Mouse (Mus musculus): Measurements from ENCODE around the gene Ncor1.
"Not testable (repeated sequence)": the region's sequence is repeated elsewhere in the genome, so short reads cannot be mapped to it uniquely, and the experiment has no call there.

Gene Ncor1

DNA sequence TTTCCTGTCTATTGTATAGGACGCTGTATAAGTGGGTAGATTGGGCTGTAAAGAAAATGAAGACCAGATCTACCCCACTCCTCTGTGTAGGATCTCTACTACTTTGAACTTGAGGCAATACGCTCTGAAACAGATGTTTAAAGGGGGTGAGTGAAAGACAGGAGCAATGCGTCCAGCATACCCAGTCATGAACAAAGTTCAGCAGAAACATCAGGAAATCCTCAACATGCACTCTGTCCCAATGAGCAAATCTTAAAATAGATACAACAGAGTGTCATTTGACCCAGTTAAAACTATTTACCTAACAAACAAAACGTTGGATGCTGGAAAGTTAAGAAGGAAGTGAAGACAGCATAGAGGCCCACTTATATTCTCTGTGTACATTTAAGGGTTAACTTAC, 106.4 kb downstream of the Ncor1 start:
- no peak for DNase-seq

DNA sequence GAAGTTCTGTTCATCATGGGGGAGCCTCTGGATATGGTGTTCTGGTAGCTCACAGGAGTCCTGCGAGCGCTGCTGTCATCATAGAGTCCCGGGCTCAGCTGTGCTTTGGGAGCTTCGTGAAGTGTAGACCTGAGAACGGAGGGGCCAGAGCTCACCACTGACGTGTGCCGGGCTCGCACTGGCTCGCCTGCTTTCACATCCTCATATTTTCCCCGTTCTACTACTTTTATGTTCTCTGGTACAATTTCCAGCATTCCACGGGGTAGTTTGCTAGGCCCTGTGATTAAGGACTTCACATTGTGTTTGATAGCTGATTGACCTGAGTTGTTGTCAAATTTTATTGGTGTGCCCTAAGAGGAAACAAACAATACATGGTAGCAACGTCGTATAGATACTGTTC, 115.3 kb downstream of the Ncor1 start:
- no peak for DNase-seq

DNA sequence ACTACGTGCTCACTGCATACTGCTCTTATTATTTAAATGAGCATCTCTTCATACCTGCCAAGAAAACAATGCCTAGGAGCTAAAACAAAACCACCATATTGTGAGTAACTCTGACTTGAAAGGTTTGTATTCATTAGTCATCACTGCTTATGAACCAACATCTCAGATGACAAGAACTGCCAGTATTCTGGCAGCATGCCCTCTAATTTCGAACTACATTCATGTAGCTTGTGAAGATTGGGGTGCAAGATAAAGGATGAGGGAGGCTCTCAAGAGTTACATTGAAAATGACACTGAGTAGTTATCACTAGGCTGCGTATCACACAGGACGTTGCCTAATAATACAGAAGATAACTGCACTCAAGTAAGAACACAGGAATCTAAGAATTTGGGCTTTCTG, 126.1 kb downstream of the Ncor1 start:
- no peak for DNase-seq

DNA sequence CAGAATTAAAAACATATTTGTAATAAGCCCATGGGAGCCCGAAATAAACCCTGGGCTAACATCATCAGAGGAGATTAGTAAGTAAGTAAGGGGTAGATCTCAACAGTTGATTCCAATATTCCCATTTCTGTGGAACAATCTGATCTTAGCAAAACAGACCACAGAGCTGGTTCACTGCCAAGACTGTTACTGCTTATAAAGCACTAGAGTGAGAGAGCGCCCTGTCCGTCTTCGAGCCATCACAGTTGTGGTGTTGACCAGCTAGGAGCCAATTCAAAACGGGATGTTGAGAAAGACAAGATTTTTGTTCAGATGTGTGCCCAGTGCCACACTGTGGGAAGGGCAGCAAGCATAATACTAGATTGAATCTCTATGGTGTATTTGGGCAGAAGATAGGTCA, 127.2 kb downstream of the Ncor1 start:
- no peak for DNase-seq

GRCm38 (mm10) chr11:62323659-62324058, 134.7 kb downstream of the Ncor1 start:
- DNase-seq, result no peak

DNA sequence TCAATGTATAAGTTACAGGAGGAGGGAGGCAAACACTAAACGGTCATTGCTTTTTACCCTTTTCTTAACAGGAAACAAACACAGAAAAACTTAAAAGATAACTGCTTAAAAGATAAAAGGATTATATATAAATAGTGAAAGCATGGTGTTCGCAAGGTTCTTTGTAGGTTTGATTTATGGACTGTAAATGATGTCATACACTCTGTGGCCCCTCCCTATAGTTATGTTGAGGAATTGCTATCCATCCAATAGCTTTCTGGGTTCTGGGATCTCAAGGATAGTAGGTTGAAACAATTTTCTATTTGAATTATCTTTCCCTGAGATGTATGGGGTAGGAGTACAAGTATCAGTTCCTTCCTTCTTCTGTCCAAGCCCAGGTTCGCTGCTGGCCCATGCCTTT, 138.2 kb downstream of the Ncor1 start:
- no peak for DNase-seq

GRCm38 (mm10) chr11:62317746-62318145, 140.6 kb downstream of the Ncor1 start:
- DNase-seq, result no peak

DNA sequence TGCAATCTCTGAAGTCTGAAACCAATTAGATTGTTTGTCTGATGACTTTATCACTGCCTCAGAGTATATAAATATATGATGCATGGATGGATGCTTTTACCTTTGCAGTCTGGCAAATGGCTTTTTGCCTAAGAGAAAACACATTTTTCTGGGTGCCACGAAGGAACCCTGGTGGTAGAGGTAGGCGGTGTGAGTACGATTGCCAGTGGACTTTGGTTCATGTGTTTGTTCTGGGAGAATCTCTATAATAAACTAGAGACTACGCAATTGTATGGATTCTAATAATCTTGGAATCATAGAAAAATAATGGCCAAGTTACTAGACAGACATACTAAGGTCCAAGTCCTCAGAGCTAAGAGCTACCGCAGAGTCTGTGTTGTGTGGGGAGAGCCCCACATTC, 143.4 kb downstream of the Ncor1 start:
- no peak for DNase-seq

DNA sequence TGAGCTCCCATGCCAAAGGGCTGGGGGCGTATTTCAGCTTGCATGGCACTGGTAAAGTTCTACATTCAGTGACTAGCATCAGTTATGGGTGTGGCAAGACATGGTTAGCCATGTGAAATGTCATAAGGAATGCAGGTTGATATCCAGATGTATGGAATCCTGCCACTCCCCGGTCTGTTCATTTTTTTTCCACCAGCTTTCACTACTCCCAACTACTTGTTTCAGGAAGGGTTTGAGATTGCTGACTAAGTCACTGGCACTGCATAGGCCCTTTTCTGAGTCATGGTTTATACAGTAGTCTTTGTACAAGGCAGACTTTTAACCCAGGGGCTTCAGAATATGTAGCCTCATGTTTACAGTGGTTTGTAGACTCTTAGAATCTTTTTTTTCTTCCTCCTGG, 149.0 kb downstream of the Ncor1 start:
- no peak for DNase-seq

DNA sequence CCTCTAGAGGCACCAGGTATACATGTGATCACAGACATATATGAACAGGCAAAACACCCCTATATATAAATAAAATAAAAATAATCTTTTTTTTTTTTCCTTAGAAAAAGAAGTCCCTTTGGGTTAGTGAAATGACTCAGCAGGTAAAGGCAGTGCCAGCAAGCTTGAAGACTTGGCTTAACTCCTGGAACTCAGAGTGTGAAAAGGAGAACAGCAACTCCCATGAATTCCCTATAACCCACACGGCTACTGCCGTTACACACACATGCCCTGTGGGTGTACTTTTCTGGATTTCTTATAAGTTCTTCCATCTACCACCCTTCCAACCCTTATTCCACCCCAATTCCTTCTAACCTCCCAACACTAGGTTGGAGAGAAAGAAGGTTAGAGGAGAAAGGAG, 152.5 kb downstream of the Ncor1 start:
- no peak for DNase-seq

DNA sequence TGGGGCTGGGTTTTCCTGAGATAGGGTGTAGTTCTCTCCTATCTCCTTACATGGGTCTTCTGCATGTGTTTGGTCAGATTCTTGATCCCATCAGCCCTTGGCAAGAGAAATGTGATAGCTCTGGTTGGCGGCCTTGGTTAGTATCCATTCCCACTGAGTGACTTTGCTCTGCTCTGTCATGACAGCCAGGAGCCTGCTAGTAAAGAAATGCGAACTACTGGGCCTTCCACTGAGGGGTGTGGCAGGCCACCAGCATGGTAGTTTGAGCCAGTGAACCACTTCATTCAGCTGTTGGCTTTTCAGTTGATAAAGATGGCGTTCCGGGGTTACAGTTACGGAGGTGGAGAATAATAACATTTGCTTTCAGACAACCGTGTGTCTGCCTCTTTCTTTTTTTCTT, 159.5 kb downstream of the Ncor1 start:
- DNase-seq, result no peak

DNA sequence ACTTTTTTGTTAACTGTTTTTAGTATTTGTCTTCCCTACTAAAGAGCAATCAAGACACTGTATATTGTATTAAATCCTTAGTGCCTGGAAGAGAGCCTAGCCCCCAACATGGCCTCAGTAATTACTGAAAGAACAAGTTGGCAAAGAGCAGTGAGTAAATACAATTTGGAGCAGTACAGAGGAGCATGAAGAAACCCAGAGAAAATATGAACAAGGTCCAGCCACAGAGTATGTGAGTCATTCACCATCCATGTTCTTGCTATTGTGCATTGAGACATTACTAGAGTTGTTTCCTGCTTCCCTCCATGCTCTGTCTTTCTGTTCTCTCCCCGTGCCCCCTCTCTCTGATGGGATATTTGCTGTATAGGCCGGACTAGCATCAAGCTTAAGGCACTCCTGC, 164.2 kb downstream of the Ncor1 start:
- DNase-seq, result no peak

GRCm38 (mm10) chr11:62287700-62288099, 170.6 kb downstream of the Ncor1 start:
- no peak for DNase-seq

DNA sequence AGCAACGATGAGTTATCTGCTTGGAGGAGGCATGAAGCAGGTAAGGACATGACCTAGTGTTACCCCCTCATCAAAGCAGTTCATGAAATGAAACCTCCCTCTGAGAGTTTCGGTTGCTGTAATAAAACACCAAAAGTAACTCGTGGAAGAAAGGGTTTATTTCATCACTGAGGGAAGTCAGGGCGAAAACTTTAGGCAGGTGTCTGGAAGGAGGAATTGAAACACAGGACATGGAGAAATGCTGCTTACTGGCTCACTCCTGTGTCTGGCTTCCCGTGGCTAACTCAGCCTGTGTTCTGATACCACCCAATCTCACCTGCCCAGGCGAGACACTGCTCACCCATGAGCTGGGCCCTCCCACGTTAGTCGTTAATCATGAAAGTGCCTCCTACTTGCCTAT, 173.3 kb downstream of the Ncor1 start:
- no peak for DNase-seq

- DNase-seq, result not testable (repeated sequence)
Measured at GRCm38 (mm10) chr11:62284020-62284419, 174.3 kb downstream of the Ncor1 start.

DNA sequence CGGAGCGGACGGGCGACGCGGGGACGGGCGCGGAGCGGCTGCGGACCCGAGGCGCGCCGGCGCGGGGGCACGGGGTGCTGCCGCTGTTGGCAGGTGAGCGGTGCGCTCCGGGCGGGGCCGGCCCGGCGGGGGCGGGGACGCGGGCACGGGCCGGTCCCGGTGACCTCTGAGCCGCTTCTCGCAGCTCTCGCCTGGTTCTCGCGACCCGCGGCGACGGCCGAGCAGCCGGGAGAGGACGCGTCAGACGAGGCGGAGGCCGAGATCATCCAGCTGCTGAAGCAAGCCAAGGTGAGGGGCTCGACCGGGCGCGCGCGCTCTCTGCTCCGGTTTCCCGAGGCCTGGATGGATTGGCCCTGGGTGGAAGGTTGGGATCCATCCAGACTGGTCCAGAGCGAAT, 176.7 kb downstream of the Ncor1 start:
- peak in 1 of 2 experiments; percentile 83 for DNase-seq

DNA sequence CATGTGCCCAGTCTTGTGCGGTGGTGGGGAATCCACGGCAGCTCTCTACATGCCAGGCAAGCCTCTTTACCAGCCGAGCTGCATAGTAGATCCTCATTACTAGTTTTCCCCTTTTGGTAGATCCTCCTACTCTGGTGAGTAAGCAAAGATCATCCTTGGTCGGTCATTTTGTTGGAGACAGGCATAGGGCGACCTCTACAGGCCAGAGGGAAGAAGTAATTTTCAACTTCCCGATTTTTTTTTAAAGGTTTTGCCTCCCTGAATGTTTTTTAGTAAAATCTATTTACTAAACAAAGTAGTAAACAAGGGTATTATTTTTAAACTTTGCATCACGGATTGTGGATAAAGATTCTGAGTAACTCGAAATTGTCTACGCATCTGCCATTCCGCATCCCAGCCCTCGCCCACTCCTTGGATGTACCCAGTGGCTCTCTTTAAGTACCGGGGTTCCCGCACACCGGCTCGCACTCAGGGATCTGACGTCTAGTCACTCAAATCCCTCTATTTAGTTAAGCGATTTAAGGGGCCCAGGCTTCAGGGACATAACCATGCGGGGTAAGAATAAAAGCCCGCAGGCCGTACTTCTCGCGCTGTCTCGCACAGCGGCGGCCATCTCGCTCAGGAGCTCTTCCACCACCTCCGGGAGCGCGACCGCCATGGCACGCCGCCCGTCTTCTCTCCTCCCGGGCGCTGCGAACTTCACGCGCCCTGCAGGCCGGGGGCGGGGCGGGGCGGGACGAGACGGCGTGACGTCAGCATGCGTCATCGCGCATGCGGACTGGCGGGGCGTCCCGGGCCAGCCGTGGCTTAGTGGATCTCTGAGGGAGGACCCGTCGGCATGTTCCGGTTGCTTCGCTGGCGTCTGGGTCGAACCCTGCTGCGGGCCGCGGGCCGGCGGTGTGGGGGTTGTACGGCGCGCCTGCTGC, 177.4 kb downstream of the Ncor1 start, which contains the start of the genes Zswim7 and Ttc19:
Gene Zswim7 (minus strand): TSS at position 701 of the 926 bp plus-strand sequence.
Gene Ttc19 (plus strand): TSS at position 799 of the 926 bp plus-strand sequence.
- DNase-seq, result peak; percentile 94 to 95

- DNase-seq, result peak; percentile 77 to 87
Measured at GRCm38 (mm10) chr11:62278027-62278426, 180.3 kb downstream of the Ncor1 start.

DNA sequence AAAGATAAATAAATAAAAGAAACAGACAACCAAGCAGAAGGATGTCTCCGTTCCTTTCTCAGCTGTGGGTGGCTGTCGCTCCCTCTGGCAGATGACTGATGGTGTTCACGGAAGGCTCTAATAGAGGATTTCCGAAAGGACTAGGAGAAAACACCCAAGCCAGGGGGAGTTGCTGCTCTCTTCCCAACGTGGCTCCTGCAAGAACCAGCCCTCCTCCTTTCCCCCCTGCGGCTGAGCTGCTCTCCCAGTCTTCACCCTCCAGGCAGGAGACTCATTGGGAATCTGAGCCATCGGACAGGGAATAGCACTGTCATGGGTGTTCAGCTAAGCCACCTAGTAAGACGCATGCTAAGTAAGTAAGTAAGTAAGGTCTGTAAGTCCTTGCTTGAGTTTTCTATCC, 181.3 kb downstream of the Ncor1 start:
- no peak for DNase-seq

- no peak for DNase-seq
Measured at GRCm38 (mm10) chr11:62270851-62271250, 187.5 kb downstream of the Ncor1 start.

GRCm38 (mm10) chr11:62269097-62269496, 189.2 kb downstream of the Ncor1 start:
- no peak for DNase-seq

DNA sequence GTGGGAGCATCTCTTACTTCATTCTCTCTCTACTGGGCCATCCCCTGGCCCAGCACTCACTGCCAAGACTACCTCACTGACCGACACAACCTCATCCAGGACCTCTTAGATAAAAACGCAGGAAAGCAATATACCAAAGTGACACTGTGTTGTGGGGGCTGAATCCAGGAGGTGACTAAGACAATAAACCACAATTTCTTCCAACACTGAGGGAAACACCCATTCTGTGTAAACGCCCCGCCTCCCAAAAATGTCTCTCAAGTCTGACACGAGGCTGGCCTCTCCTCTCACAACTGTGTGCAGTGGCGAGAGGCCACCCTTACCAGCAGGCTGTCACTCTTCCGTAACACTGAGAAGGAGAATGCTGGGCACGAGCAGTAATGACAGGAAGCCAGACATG, 190.0 kb downstream of the Ncor1 start:
- DNase-seq, result peak in 1 of 2 experiments; percentile 9

- peak in 1 of 2 experiments; percentile 12 for DNase-seq
Measured at GRCm38 (mm10) chr11:62266466-62267214, 191.7 kb downstream of the Ncor1 start.
